Mouse (Mus musculus): ENCODE measurements around the gene Ksr1. TPM values are rescaled to one million over a fixed set of nuclear protein-coding genes. Genes with fewer than 3 reads are reported as not detected.

The Ksr1 gene
- polyA plus RNA-seq, 1 experiment: 4.6 TPM

DNA sequence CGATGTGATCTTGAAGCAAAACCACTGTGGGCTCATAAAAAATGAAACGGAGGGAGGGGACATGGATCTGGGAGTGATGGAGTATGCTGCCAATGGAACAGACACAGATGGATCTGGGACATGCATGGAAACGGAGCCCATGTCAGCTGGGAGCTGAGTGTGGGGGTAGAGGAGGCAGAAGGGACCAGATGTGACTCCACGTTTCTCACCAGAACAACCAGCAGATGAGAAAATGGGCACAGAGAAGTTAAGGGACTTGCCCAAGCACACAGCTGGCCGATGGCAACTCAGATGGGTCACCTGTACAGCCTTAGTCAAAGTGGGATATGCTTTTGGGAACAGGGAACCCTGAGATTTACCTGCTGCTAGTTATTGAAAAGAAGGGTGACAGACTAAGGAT, 83.3 kb downstream of the Ksr1 start:
- Histone ChIP-seq H3K27ac (replicated peaks; ENCODE audit: low read depth, low read length) (no peak overlapping the region), H3K4me1 (ENCODE audit: control insufficient read depth, insufficient read depth, insufficient read length, low read length) (peaks cover 21% of the 10 kb centered on the region), H3K4me3 (ENCODE audit: insufficient read depth, low read depth, low read length) (no peak overlapping the region)

DNA sequence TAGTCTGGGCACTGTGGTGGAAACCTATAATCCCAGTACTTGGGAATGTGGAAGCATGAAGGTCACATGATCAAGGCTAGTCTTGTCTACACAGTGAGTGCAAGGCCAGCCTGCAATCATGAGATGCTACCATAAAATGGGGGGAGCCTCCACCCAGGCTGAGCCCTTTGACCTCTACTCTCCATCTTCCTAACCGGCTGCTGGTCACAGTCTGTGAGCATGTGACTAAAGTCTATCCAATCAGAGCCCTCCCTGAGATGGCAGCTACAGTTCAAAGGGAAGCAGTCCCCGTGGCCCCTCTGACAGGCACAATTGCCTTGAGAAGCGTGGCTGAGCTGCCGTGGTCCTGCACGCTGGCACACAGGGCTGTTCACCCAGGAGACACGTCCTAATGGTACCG, 84.4 kb downstream of the Ksr1 start:
- peaks cover 22% of the 10 kb centered on the region for H3K4me1 ChIP-seq (ENCODE audit: control insufficient read depth, insufficient read depth, insufficient read length, low read length)
- no peak overlapping the region for H3K4me3 ChIP-seq (ENCODE audit: insufficient read depth, low read depth, low read length)
- no peak overlapping the region for H3K27ac ChIP-seq (replicated peaks; ENCODE audit: low read depth, low read length)

DNA sequence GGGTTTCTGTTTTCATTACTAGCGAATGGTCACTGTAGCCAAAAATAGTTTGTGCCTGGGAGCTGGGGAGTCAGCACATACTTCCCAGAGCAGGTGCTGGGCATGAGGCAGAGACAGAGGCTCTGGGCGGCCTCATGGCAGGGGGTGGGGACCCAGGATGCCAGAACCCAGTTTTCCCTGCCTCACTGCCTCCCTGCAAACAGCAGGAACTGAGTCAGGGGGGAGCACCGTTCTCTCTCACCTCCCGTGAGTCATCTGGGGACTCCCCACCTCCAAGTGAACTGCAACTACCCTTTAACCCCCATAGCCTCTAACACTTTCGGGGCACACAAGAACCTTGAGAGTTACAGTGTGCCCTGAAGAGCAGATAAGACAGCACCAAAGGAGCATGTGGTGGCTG, 86.4 kb downstream of the Ksr1 start:
- H3K27ac ChIP-seq (replicated peaks; ENCODE audit: low read depth, low read length): 0 out of 2 replicates have a peak overlapping the region, but pooled peaks have one; percentile 24
- H3K4me3 ChIP-seq (ENCODE audit: insufficient read depth, low read depth, low read length): no peak overlapping the region
- peaks cover 28% of the 10 kb centered on the region for H3K4me1 ChIP-seq (ENCODE audit: control insufficient read depth, insufficient read depth, insufficient read length, low read length)

DNA sequence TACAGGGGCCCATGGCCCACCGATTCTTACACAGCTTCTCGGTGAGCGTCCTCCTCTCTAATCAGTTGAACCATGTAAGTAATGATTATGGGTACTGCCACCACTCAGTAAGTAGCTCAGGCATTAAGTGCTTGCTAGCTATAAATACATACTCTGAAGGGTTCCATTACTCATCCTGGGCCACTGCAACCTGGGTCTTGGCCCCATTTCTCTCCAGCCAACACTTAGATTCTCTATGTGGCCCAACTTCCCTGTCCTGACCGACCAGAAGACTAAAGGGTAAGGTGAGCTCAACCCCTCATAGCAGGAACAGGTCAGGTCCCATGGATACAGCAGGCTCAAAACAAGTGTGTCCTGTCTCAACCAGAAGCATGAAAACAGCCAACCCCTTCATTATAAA, 87.1 kb downstream of the Ksr1 start:
- Histone ChIP-seq H3K4me1 (ENCODE audit: control insufficient read depth, insufficient read depth, insufficient read length, low read length) (peaks cover 27% of the 10 kb centered on the region), H3K27ac (replicated peaks; ENCODE audit: low read depth, low read length) (0 out of 2 replicates have a peak overlapping the region, but pooled peaks have one; percentile 17)

DNA sequence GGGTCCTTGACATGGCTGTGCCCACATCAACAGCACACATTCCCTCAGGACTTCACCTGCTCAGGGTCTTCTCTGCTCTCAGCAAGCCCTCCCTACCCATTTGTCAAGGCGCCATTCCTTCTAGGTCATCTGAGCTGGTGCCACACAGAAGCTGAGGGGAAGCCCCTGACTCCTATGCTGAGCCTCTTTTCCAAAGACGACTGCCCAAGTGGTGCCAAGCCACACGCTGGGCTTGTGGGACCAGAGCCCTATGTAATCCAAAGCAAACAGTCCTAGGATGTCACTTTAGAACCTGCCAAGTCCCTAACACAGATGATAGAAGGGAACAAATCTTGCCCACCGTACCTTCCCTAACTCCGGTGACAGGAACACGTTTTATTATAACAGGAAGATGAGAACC, 87.6 kb downstream of the Ksr1 start:
- Histone ChIP-seq H3K4me3 (ENCODE audit: insufficient read depth, low read depth, low read length) (no peak overlapping the region), H3K27ac (replicated peaks; ENCODE audit: low read depth, low read length) (0 out of 2 replicates have a peak overlapping the region, but pooled peaks have one; percentile 17)

More for the DNA sequence above, 87.1 kb downstream of the Ksr1 start:
- H3K4me3 ChIP-seq (ENCODE audit: insufficient read depth, low read depth, low read length): no peak overlapping the region

DNA sequence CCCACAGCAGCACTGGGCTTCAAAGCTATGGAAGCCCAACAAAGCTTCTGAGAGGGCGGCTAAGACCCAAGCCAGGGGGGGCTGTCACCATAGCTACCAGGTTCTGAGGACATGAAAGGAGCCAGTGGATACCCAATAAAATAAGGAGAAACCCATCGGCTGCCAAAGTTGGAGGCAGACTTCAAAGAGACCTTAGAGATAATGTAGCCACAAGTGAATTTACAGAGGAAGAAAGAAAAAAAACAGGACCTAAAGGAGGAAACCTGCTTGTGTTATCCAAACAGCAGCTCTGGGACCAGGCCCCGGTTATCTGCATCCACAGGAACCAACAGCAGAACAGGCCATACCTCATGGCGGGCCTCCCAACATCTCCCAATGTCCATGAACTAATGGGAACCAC, 88.4 kb downstream of the Ksr1 start:
- H3K27ac ChIP-seq (replicated peaks; ENCODE audit: low read depth, low read length): no peak overlapping the region
- H3K4me1 ChIP-seq (ENCODE audit: control insufficient read depth, insufficient read depth, insufficient read length, low read length): peaks cover 25% of the 10 kb centered on the region
- H3K4me3 ChIP-seq (ENCODE audit: insufficient read depth, low read depth, low read length): no peak overlapping the region

More for the DNA sequence above, 87.6 kb downstream of the Ksr1 start:
- H3K4me1 ChIP-seq (ENCODE audit: control insufficient read depth, insufficient read depth, insufficient read length, low read length): peaks cover 27% of the 10 kb centered on the region

DNA sequence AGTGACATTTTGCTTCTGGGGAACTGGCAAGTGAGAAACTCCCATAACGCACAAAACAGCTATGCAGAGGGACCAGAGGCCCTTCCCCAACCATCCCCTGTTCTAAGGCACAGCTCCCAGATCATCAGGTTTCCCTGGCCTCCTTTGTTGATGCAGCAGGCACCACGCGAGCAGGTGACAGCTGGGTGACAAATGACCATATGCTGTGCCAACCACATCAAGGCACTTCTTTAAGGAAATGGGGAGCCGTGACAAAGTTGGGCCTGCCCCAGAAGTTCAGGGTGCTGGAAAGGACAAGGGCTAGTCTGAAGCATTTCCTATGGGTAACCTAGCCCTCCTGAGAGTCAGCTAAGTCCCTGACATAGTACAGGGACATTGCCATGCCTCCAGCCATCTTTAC, 89.3 kb downstream of the Ksr1 start:
- Histone ChIP-seq H3K4me1 (ENCODE audit: control insufficient read depth, insufficient read depth, insufficient read length, low read length) (peaks cover 25% of the 10 kb centered on the region), H3K27ac (replicated peaks; ENCODE audit: low read depth, low read length) (peak overlapping the region; percentile 46; the same call in 1 of the 2 replicates), H3K4me3 (ENCODE audit: insufficient read depth, low read depth, low read length) (no peak overlapping the region)

DNA sequence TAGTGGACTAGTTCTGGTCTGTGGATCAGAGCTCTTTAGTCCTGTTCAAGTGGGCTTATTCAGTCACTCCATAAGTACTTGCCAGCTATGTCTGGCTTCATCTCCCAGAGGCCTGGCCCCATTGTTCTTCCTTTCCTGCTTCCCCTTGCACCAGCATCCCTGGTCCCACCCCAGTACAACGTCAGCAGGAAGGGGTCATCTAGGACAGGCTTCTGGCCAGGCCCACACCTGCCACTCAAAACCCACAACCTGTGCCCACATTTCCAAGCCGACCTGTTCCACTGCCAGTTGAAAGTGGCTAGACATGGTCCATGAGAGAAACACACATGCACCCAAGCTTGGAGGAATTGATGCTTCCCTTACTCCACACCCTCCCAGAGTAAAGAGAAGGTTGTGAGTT, 90.2 kb downstream of the Ksr1 start:
- H3K4me3 ChIP-seq (ENCODE audit: insufficient read depth, low read depth, low read length): no peak overlapping the region
- H3K27ac ChIP-seq (replicated peaks; ENCODE audit: low read depth, low read length): peak overlapping the region; percentile 80
- H3K4me1 ChIP-seq (ENCODE audit: control insufficient read depth, insufficient read depth, insufficient read length, low read length): peaks cover 25% of the 10 kb centered on the region

DNA sequence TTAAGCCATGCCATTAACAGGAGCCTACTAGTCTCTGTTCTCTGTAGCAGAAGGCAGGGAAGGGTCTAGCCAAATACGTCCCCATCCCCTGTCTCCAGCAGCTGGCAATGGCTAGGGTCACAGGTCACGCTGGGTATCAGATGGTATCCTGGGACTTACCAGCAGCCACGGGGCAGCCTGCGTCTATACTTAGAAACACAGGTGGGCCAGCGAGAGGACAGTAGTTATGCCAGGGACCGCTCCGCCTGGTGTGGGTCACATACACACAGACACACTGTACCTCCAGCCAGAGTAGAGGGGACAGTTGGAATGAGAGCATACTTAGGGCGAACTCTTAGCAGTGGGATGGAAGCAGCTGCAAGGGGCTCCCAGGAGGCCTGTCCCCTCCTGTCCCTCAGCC, 91.0 kb downstream of the Ksr1 start:
- Histone ChIP-seq H3K4me3 (ENCODE audit: insufficient read depth, low read depth, low read length) (no peak overlapping the region), H3K4me1 (ENCODE audit: control insufficient read depth, insufficient read depth, insufficient read length, low read length) (peaks cover 25% of the 10 kb centered on the region), H3K27ac (replicated peaks; ENCODE audit: low read depth, low read length) (peak overlapping the region; percentile 80; the same call in 1 of the 2 replicates)

DNA sequence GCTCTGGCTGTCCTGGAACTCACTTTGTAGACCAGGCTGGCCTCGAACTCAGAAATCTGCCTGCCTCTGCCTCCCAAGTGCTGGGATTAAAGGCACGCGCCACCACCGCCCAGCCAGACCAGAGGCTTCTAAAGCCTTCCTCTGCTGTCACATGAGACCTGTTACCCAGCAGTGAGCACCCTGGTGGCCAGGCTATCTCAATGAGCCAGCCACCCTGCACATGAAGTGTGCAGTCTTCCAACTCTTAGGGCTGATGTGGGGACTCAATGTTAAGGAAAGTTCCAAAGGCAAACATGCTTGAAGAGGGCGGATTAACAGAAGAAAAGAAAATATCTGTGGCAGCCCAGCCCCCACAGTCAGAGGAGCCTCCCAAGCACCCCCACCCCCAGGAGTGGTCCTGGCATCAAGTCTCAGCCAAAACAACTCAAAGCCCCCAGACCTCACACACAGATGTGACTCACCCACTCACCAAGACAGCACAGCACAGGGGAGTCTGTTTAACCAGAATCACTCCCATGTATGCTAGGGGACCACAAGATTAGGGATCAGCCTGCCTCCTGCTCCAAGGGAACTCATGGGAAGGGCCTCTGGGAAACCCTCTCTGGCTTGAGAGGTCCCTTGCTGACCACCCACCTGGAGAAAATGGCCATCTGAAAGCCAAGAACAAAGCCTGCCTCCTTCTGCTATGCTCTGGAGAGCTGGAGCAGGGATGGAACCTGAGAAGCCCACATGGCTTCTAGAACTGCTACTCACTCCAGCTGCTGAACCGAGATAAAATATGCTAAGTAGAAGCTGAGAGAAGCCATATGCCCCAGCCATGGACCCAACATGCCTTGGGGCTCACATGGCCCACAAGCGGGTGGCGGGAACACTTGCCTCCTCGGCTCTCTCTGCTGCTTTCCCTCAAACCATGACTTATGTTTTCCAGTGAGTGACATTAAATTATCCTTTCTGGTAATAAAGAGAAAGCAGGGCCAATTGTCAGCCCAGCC, 91.8 kb downstream of the Ksr1 start:
- H3K4me3 ChIP-seq (ENCODE audit: insufficient read depth, low read depth, low read length): no peak overlapping the region
- 0 out of 2 replicates have a peak overlapping the region, but pooled peaks have one; percentile 80 for H3K27ac ChIP-seq (replicated peaks; ENCODE audit: low read depth, low read length)
- peaks cover 25% of the 10 kb centered on the region for H3K4me1 ChIP-seq (ENCODE audit: control insufficient read depth, insufficient read depth, insufficient read length, low read length)

DNA sequence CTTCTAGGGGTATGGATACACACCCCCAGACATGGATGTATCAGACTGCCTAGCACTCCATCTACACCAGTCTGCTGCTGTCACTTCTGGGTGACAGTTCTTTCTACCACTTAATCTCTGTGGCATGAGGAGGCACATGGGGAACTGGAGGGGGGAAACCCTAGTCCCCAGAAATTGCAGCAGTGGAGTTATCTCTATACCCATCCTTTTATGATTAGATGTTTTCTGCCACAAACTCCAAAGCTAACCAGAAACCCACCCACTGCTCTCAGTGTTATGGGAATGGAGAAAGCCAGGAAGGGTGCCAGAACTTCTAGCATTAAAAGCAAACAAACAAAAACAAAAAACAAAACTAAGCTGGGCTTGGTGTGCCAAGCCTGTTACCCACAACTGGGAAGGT, 92.8 kb downstream of the Ksr1 start:
- no peak overlapping the region for H3K27ac ChIP-seq (replicated peaks; ENCODE audit: low read depth, low read length)
- H3K4me1 ChIP-seq (ENCODE audit: control insufficient read depth, insufficient read depth, insufficient read length, low read length): peaks cover 25% of the 10 kb centered on the region
- H3K4me3 ChIP-seq (ENCODE audit: insufficient read depth, low read depth, low read length): no peak overlapping the region

DNA sequence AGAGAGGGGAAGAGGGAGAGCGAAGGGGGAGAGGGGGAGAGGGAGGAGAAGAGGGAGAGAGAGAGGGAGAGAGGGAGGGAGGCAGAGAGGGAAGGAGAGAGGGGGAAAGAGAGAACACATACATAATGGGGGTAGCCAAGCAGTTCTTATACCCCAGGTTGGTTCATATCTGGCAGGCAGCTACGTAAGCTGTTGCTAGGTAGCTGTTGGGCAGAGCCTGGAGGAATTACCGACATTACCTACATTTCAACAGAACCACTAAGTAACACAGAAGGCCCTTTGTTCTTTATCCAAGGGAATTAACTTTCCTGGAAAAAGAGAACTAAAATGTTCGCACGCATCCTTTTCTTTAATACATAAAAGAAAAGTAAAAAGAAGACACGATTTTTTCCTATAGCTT, 93.4 kb downstream of the Ksr1 start:
- no peak overlapping the region for H3K27ac ChIP-seq (replicated peaks; ENCODE audit: low read depth, low read length)
- H3K4me3 ChIP-seq (ENCODE audit: insufficient read depth, low read depth, low read length): no peak overlapping the region
- H3K4me1 ChIP-seq (ENCODE audit: control insufficient read depth, insufficient read depth, insufficient read length, low read length): peaks cover 25% of the 10 kb centered on the region

DNA sequence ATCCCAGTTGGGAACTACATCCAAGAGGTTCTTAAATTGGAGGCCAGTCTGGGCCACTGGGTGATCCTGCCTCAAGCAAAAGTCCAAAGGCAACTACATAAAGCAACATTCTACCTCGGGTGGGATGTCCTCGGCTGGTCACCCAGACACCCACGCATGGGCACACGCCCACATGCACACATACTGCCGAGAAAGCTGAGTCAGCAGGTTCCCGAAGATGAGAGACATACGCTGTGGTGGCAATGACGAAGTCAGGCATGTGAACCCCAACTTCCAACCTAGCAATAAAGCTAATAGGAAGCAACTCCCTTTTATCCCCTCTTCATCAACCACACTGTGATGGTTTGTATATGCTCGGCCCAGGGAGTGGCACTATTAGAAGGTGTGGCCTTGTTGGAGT, 94.7 kb downstream of the Ksr1 start:
- peaks cover 19% of the 10 kb centered on the region for H3K4me1 ChIP-seq (ENCODE audit: control insufficient read depth, insufficient read depth, insufficient read length, low read length)
- no peak overlapping the region for H3K27ac ChIP-seq (replicated peaks; ENCODE audit: low read depth, low read length)
- no peak overlapping the region for H3K4me3 ChIP-seq (ENCODE audit: insufficient read depth, low read depth, low read length)

DNA sequence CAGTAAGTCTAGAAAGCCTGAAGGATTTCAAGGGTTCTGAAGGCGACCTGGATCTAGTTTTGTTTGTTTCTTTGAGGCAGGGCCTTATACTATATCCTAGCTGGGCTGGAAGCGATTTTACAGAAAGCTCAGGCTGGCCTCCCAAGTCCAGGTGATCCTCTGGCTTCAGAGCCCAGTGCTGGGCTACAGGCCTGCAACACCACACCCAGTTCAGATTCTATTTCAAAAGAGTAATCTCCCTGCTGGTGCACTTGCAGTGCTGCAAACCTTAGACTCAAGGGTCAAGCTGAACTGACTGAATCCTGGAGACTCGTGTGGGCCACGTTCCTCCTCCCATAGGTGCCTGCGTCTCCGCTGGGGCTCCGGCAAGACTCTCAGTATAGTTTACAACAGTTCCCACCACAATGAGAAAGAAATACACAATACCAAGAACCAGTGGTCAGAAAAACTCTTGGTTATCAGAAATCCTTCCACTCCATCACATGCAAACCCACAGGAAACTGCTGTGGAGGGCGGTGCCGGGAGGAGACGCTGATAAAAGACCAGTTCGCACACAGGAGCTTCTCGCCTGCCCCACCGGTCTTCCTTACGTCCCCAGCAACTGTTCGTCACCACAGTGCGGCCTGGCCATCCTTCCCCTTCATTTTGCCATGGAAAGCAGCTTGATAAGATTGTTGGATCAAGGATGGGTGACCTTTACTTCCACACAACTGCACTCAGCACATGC, 95.3 kb downstream of the Ksr1 start:
- Histone ChIP-seq H3K4me1 (ENCODE audit: control insufficient read depth, insufficient read depth, insufficient read length, low read length) (peaks cover 14% of the 10 kb centered on the region), H3K27ac (replicated peaks; ENCODE audit: low read depth, low read length) (no peak overlapping the region), H3K4me3 (ENCODE audit: insufficient read depth, low read depth, low read length) (no peak overlapping the region)

DNA sequence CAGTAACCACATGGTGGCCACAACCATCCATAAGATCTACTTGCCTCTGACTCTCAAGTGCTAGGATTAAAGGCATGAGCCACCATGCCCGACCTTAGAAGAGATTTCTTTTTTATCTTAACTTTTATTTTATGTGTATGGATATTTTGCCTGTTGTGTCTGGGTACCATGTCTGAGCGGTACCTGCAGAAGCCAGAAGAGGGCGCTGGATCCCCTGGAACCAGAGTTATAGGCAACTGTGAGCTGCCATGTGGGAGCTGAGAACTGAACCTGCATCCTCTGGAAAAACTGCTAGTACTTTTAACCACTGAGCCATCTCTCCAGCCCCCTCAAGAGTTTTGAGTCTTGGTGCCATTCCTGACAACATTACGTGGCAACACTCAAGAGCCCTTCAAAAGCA, 97.3 kb downstream of the Ksr1 start:
- H3K27ac ChIP-seq (replicated peaks; ENCODE audit: low read depth, low read length): no peak overlapping the region
- H3K4me1 ChIP-seq (ENCODE audit: control insufficient read depth, insufficient read depth, insufficient read length, low read length): 0 out of 2 replicates have a peak, but pooled peaks cover 2% of the 10 kb centered on the region
- no peak overlapping the region for H3K4me3 ChIP-seq (ENCODE audit: insufficient read depth, low read depth, low read length)

Measured in brown adipose tissue, adult 24 weeks (tissue).